Mouse (Mus musculus): ENCODE results near the gene Pak3. TPM values are rescaled to one million over a fixed set of nuclear protein-coding genes. Genes with fewer than 3 reads are reported as not detected.

The Pak3 gene
- total RNA-seq, 2 experiments from 2014 or later: not detected

- ATAC-seq (replicated peaks; ENCODE audit: poor library complexity, severe bottlenecking): no peak
Measured at GRCm38 (mm10) chrX:143655177-143655492, 136.7 kb downstream of the Pak3 start.

GRCm38 (mm10) chrX:143664221-143665150, 146.1 kb downstream of the Pak3 start:
- peak; percentile 52 for ATAC-seq (replicated peaks; ENCODE audit: poor library complexity, severe bottlenecking)

- no peak for ATAC-seq (replicated peaks; ENCODE audit: poor library complexity, severe bottlenecking)
Measured at GRCm38 (mm10) chrX:143665771-143666170, 147.4 kb downstream of the Pak3 start.

GRCm38 (mm10) chrX:143666991-143667390, 148.6 kb downstream of the Pak3 start:
- no peak for ATAC-seq (replicated peaks; ENCODE audit: poor library complexity, severe bottlenecking)

GRCm38 (mm10) chrX:143668242-143668641, 149.9 kb downstream of the Pak3 start:
- ATAC-seq (replicated peaks; ENCODE audit: poor library complexity, severe bottlenecking): no peak

- ATAC-seq (replicated peaks; ENCODE audit: poor library complexity, severe bottlenecking): no peak
Measured at GRCm38 (mm10) chrX:143678566-143678965, 160.2 kb downstream of the Pak3 start.

GRCm38 (mm10) chrX:143722250-143722649, 203.9 kb downstream of the Pak3 start:
- no peak for ATAC-seq (replicated peaks; ENCODE audit: poor library complexity, severe bottlenecking)

- ATAC-seq (replicated peaks; ENCODE audit: poor library complexity, severe bottlenecking): no peak
Measured at GRCm38 (mm10) chrX:143725411-143725810, 207.0 kb downstream of the Pak3 start.

GRCm38 (mm10) chrX:143736035-143736434, 217.6 kb downstream of the Pak3 start:
- ATAC-seq (replicated peaks; ENCODE audit: poor library complexity, severe bottlenecking): peak; percentile 59; the same call in 1 of the 2 replicates

- peak; percentile 59 for ATAC-seq (replicated peaks; ENCODE audit: poor library complexity, severe bottlenecking)
Measured at GRCm38 (mm10) chrX:143739171-143739570, 220.8 kb downstream of the Pak3 start.

GRCm38 (mm10) chrX:143762556-143762955, 244.2 kb downstream of the Pak3 start:
- ATAC-seq (replicated peaks; ENCODE audit: poor library complexity, severe bottlenecking): no peak

- ATAC-seq (replicated peaks; ENCODE audit: poor library complexity, severe bottlenecking): no peak
Measured at GRCm38 (mm10) chrX:143815948-143816347, 297.6 kb downstream of the Pak3 start.

GRCm38 (mm10) chrX:143818961-143819360, 300.6 kb downstream of the Pak3 start:
- ATAC-seq (replicated peaks; ENCODE audit: poor library complexity, severe bottlenecking): no peak

GRCm38 (mm10) chrX:143826521-143826920, 308.1 kb downstream of the Pak3 start:
- no peak for ATAC-seq (replicated peaks; ENCODE audit: poor library complexity, severe bottlenecking)

GRCm38 (mm10) chrX:143827212-143827611, 308.8 kb downstream of the Pak3 start, which contains the start of gene Capn6:
Capn6 (minus strand) TSS chrX:143827414.
- ATAC-seq (replicated peaks; ENCODE audit: poor library complexity, severe bottlenecking): no peak

GRCm38 (mm10) chrX:143846637-143847036, 328.2 kb downstream of the Pak3 start:
- ATAC-seq (replicated peaks; ENCODE audit: poor library complexity, severe bottlenecking): no peak

Other genes with a start within 250 kb of the Pak3 start
- gene Chrdl1, start 124.3 kb upstream of the Pak3 start, total RNA-seq (2014; fragmentation: Nextera tagmentation): not detected in 2 replicates
- gene Chrdl1, start 124.3 kb upstream of the Pak3 start, total RNA-seq (2017): not detected in 2 replicates

Data from granulocyte monocyte progenitor cell, adult 5-6 weeks (primary cell).